Mouse (Mus musculus): ENCODE results near the gene Vps29. TPM values are rescaled to one million over a fixed set of nuclear protein-coding genes. Genes with fewer than 3 reads are reported as not detected.

Vps29 gene
- polyA plus RNA-seq, 1 experiment from 2014 or later, result 289 TPM

DNA sequence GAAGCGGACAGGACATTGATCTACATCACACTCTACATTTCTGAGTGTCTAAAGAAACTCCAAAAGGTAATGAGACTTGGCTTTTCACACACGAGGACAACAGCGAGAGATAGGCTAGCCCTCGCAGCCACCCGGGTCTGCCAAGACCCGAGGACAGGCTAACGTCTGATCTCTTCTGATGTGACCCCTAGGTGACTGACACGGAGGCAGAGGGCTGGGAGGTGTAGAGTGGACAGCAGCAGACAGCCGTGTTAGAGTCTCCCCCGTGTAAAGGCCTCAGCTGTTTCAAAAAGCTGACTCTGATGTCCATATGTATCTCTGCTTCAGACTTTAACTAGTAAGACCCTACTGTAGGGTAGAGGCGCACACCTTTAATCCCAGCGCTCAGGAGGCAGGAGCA, 49.2 kb downstream of the Vps29 start:
- H3K4me2 ChIP-seq (ENCODE audit: low read depth, low read length), result no peak overlapping the region
- ATAC-seq, result no peak
- no peak overlapping the region for H3K4me3 ChIP-seq (ENCODE audit: low read length)
- H3K27me3 ChIP-seq (replicated peaks; ENCODE audit: control insufficient read depth, insufficient read depth, low read length), result no peaks in the 10 kb centered on the region
- no peak overlapping the region for H3K9ac ChIP-seq (ENCODE audit: low read depth, low read length)
- no peak overlapping the region for H3K27ac ChIP-seq (ENCODE audit: low read length)
- no peaks in the 10 kb centered on the region for H3K9me3 ChIP-seq (ENCODE audit: control insufficient read depth, low read length)
- H3K36me3 ChIP-seq (ENCODE audit: control insufficient read depth, insufficient read depth, low read length), result peaks cover 12% of the 10 kb centered on the region
- no peaks in the 10 kb centered on the region for H3K4me1 ChIP-seq (ENCODE audit: control insufficient read depth, insufficient read depth, low read length)
- 90% methylated on average over 12 of the region's 12 CpGs for WGBS

GRCm38 (mm10) chr5:122405537-122405936, 51.4 kb downstream of the Vps29 start:
- no peak for ATAC-seq
- Histone ChIP-seq H3K9me3 (ENCODE audit: control insufficient read depth, low read length) (no peaks in the 10 kb centered on the region), H3K4me2 (ENCODE audit: low read depth, low read length) (no peak overlapping the region), H3K36me3 (ENCODE audit: control insufficient read depth, insufficient read depth, low read length) (peaks cover 14% of the 10 kb centered on the region), H3K4me3 (ENCODE audit: low read length) (no peak overlapping the region), H3K9ac (ENCODE audit: low read depth, low read length) (no peak overlapping the region), H3K27ac (ENCODE audit: low read length) (no peak overlapping the region), H3K27me3 (replicated peaks; ENCODE audit: control insufficient read depth, insufficient read depth, low read length) (no peaks in the 10 kb centered on the region), H3K4me1 (ENCODE audit: control insufficient read depth, insufficient read depth, low read length) (no peaks in the 10 kb centered on the region)
- WGBS, result 92% methylated on average over 10 of the region's 10 CpGs

- no peak overlapping the region for H3K4me2 ChIP-seq (ENCODE audit: low read depth, low read length)
- no peak overlapping the region for H3K9ac ChIP-seq (ENCODE audit: low read depth, low read length)
- no peak overlapping the region for H3K4me3 ChIP-seq (ENCODE audit: low read length)
- no peaks in the 10 kb centered on the region for H3K27me3 ChIP-seq (replicated peaks; ENCODE audit: control insufficient read depth, insufficient read depth, low read length)
- no peaks in the 10 kb centered on the region for H3K9me3 ChIP-seq (ENCODE audit: control insufficient read depth, low read length)
- no peak for ATAC-seq
- H3K4me1 ChIP-seq (ENCODE audit: control insufficient read depth, insufficient read depth, low read length), result 0 out of 2 replicates have a peak, but pooled peaks cover 3% of the 10 kb centered on the region
- peaks cover 8% of the 10 kb centered on the region; the same call in 1 of the 2 replicates for H3K36me3 ChIP-seq (ENCODE audit: control insufficient read depth, insufficient read depth, low read length)
- WGBS, result 88% methylated on average over 19 of the region's 19 CpGs
- no peak overlapping the region for H3K27ac ChIP-seq (ENCODE audit: low read length)
Observed at GRCm38 (mm10) chr5:122409692-122410645, 55.8 kb downstream of the Vps29 start.

GRCm38 (mm10) chr5:122411892-122412291, 57.7 kb downstream of the Vps29 start:
- Histone ChIP-seq H3K4me1 (ENCODE audit: control insufficient read depth, insufficient read depth, low read length) (0 out of 2 replicates have a peak, but pooled peaks cover 3% of the 10 kb centered on the region), H3K9ac (ENCODE audit: low read depth, low read length) (no peak overlapping the region), H3K9me3 (ENCODE audit: control insufficient read depth, low read length) (no peaks in the 10 kb centered on the region), H3K36me3 (ENCODE audit: control insufficient read depth, insufficient read depth, low read length) (peaks cover 5% of the 10 kb centered on the region; the same call in 1 of the 2 replicates), H3K4me2 (ENCODE audit: low read depth, low read length) (no peak overlapping the region), H3K4me3 (ENCODE audit: low read length) (no peak overlapping the region), H3K27ac (ENCODE audit: low read length) (no peak overlapping the region), H3K27me3 (replicated peaks; ENCODE audit: control insufficient read depth, insufficient read depth, low read length) (no peaks in the 10 kb centered on the region)
- WGBS, result 66% methylated on average over 5 of the region's 5 CpGs
- ATAC-seq, result no peak

- no peaks in the 10 kb centered on the region for H3K27me3 ChIP-seq (replicated peaks; ENCODE audit: control insufficient read depth, insufficient read depth, low read length)
- H3K4me2 ChIP-seq (ENCODE audit: low read depth, low read length), result no peak overlapping the region
- H3K9me3 ChIP-seq (ENCODE audit: control insufficient read depth, low read length), result no peaks in the 10 kb centered on the region
- no peak overlapping the region for H3K4me3 ChIP-seq (ENCODE audit: low read length)
- 40% methylated on average over 6 of the region's 6 CpGs for WGBS
- H3K9ac ChIP-seq (ENCODE audit: low read depth, low read length), result no peak overlapping the region
- no peak overlapping the region for H3K27ac ChIP-seq (ENCODE audit: low read length)
- H3K36me3 ChIP-seq (ENCODE audit: control insufficient read depth, insufficient read depth, low read length), result 0 out of 2 replicates have a peak, but pooled peaks cover 3% of the 10 kb centered on the region
- no peak for ATAC-seq
- H3K4me1 ChIP-seq (ENCODE audit: control insufficient read depth, insufficient read depth, low read length), result 0 out of 2 replicates have a peak, but pooled peaks cover 3% of the 10 kb centered on the region
Observed at GRCm38 (mm10) chr5:122412826-122413225, 58.7 kb downstream of the Vps29 start.

DNA sequence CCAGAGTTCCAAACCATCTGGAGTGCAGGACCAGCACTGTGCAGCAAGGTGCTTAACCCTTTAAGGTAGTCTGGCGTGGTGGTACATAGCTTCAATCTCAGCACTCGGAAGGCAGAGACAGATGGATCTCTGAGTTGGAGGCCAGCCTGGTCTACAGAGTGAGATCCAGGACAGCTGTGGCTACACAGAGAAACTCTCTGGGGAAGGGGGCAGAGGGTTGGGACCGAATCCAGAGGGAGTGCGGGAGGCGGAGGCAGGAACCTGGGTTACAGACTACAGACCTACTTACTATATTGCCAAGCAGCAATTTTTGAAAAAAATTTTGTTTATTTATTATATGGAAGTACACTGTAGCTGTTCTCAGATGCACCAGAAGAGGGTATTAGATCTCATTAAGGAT, 60.2 kb downstream of the Vps29 start:
- Histone ChIP-seq H3K9ac (ENCODE audit: low read depth, low read length) (no peak overlapping the region), H3K9me3 (ENCODE audit: control insufficient read depth, low read length) (no peaks in the 10 kb centered on the region), H3K4me3 (ENCODE audit: low read length) (no peak overlapping the region), H3K36me3 (ENCODE audit: control insufficient read depth, insufficient read depth, low read length) (0 out of 2 replicates have a peak, but pooled peaks cover 3% of the 10 kb centered on the region), H3K27me3 (replicated peaks; ENCODE audit: control insufficient read depth, insufficient read depth, low read length) (no peaks in the 10 kb centered on the region), H3K27ac (ENCODE audit: low read length) (no peak overlapping the region), H3K4me2 (ENCODE audit: low read depth, low read length) (no peak overlapping the region), H3K4me1 (ENCODE audit: control insufficient read depth, insufficient read depth, low read length) (0 out of 2 replicates have a peak, but pooled peaks cover 3% of the 10 kb centered on the region)
- ATAC-seq, result no peak
- WGBS, result 85% methylated on average over 5 of the region's 5 CpGs

Other genes with a start within 250 kb of the Vps29 start
- not detected in 2 replicates for gene Ccdc63, start 213.5 kb upstream of the Vps29 start, polyA plus RNA-seq (2015; fragmentation: Nextera tagmentation; extraction: Ambion mirVana)
- 213 and 215 TPM in 2 replicates for gene Ppp1cc, start 196.1 kb upstream of the Vps29 start, polyA plus RNA-seq (2015; fragmentation: Nextera tagmentation; extraction: Ambion mirVana)
- gene Hvcn1, start 147.6 kb upstream of the Vps29 start, polyA plus RNA-seq (2015; fragmentation: Nextera tagmentation; extraction: Ambion mirVana), result 5.6 and 5.7 TPM in 2 replicates
- gene Tctn1, start 89.9 kb upstream of the Vps29 start, polyA plus RNA-seq (2015; fragmentation: Nextera tagmentation; extraction: Ambion mirVana), result 3.2 and 3.5 TPM in 2 replicates
- 6.8 and 9.9 TPM in 2 replicates for gene Pptc7, start 70.0 kb upstream of the Vps29 start, polyA plus RNA-seq (2015; fragmentation: Nextera tagmentation; extraction: Ambion mirVana)
- gene Rad9b, start 136 bp upstream of the Vps29 start, polyA plus RNA-seq (2015; fragmentation: Nextera tagmentation; extraction: Ambion mirVana), result 7.4 and 7.6 TPM in 2 replicates
- gene Gpn3, start 17.5 kb downstream of the Vps29 start, polyA plus RNA-seq (2015; fragmentation: Nextera tagmentation; extraction: Ambion mirVana), result 55.0 and 59.2 TPM in 2 replicates
- gene Fam216a, start 18.0 kb downstream of the Vps29 start, polyA plus RNA-seq (2015; fragmentation: Nextera tagmentation; extraction: Ambion mirVana), result 31.8 and 34.0 TPM in 2 replicates
- 161 and 164 TPM in 2 replicates for gene Arpc3, start 37.5 kb downstream of the Vps29 start, polyA plus RNA-seq (2015; fragmentation: Nextera tagmentation; extraction: Ambion mirVana)
- 35.9 and 40.1 TPM in 2 replicates for gene Anapc7, start 67.3 kb downstream of the Vps29 start, polyA plus RNA-seq (2015; fragmentation: Nextera tagmentation; extraction: Ambion mirVana)
- gene Atp2a2, start 147.9 kb downstream of the Vps29 start, polyA plus RNA-seq (2015; fragmentation: Nextera tagmentation; extraction: Ambion mirVana), result 20.4 and 27.2 TPM in 2 replicates